Mouse (Mus musculus) heart, adult 2 months (tissue): Measurements from ENCODE around the gene Zfp27.

ENCODE experiments used
- CTCF ChIP-seq: fragments of 200-600 bp; IDR thresholded peaks from 2 replicates; pipeline ENCODE4 v1.8.1; 2022; ENCODE audit warnings: antibody characterized with exemption, mild to moderate bottlenecking, moderate library complexity
- EP300 ChIP-seq: fragments of 200-500 bp; IDR thresholded peaks from 2 replicates; pipeline ENCODE4 v1.6.1; 2011; ENCODE audit warnings: low read depth, low read length, control low read depth; ENCODE audit not compliant: insufficient read depth
- POLR2A ChIP-seq: fragments of 200-500 bp; IDR thresholded peaks from 2 replicates; pipeline ENCODE4 v1.6.1; 2011; ENCODE audit warnings: mild to moderate bottlenecking, low read depth, low read length, control low read depth; ENCODE audit not compliant: insufficient read depth

DNA sequence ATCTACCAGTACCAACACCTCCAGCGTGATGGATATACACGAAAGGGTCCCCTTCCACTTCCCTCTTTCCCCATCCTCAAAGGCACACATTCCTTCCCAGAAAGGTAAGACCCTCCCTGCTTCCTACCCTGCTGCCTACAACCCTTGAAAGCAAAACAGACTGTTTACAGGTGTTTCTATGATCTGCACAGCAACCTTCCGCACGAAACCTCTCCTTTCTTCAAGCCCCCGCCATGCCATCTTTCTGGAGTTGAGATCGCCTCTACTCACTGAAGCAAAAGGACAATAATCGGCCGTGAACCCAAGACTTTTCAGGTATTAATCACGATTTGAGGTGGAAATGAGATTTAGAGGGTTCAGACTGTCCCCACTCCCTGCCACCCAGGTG is 53.5 kb downstream of the Zfp27 start:
- no peak for TF ChIP-seq CTCF
- TF ChIP-seq POLR2A, result no peak
- TF ChIP-seq EP300, result no peak
